Mouse (Mus musculus) embryo, embryonic 10 days (tissue): ENCODE data around the gene Ephb4.

Experiments
- DNase-seq: peaks from one replicate; pipeline ENCODE4 v3.0.0-alpha.2; 2015; ENCODE audit warnings: low spot score

Ephb4 gene

GRCm38 (mm10) chr5:137335066-137335465 lies 14.8 kb upstream of the Ephb4 start:
- no peak for DNase-seq

GRCm38 (mm10) chr5:137337190-137337589 lies 12.7 kb upstream of the Ephb4 start:
- no peak for DNase-seq

GRCm38 (mm10) chr5:137338256-137338655 lies 11.7 kb upstream of the Ephb4 start:
- DNase-seq = peak; percentile 95

GRCm38 (mm10) chr5:137338663-137339289 lies 11.1 kb upstream of the Ephb4 start:
- DNase-seq = no peak

- no peak for DNase-seq
These were observed 10.5 kb upstream of the Ephb4 start for GRCm38 (mm10) chr5:137339290-137339979.

- no peak for DNase-seq
These were observed 9.7 kb upstream of the Ephb4 start for GRCm38 (mm10) chr5:137340222-137340621.

- DNase-seq = no peak
These were observed 7.4 kb upstream of the Ephb4 start for GRCm38 (mm10) chr5:137342407-137343012.

GRCm38 (mm10) chr5:137343412-137343811 lies 6.5 kb upstream of the Ephb4 start:
- no peak for DNase-seq

GRCm38 (mm10) chr5:137343869-137344268 lies 6.0 kb upstream of the Ephb4 start:
- DNase-seq = no peak

- no peak for DNase-seq
These were observed 4.1 kb upstream of the Ephb4 start for GRCm38 (mm10) chr5:137345821-137346220.

- no peak for DNase-seq
These were observed 3.5 kb upstream of the Ephb4 start for GRCm38 (mm10) chr5:137346388-137346787.

GRCm38 (mm10) chr5:137346983-137347382 lies 2.9 kb upstream of the Ephb4 start:
- DNase-seq = no peak

GRCm38 (mm10) chr5:137347856-137348255 lies 2.1 kb upstream of the Ephb4 start:
- no peak for DNase-seq

GRCm38 (mm10) chr5:137348482-137349383 lies 1.2 kb upstream of the Ephb4 start:
- peak; percentile 72 for DNase-seq

GRCm38 (mm10) chr5:137350205-137351057 lies 522 bp downstream of the Ephb4 start:
- no peak for DNase-seq

GRCm38 (mm10) chr5:137351058-137351380 lies 1.1 kb downstream of the Ephb4 start:
- DNase-seq = no peak

GRCm38 (mm10) chr5:137351394-137351793 lies 1.5 kb downstream of the Ephb4 start:
- DNase-seq = no peak

GRCm38 (mm10) chr5:137352011-137352975 lies 2.4 kb downstream of the Ephb4 start:
- DNase-seq = no peak

- DNase-seq = no peak
These were observed 4.2 kb downstream of the Ephb4 start for GRCm38 (mm10) chr5:137354091-137354490.

- peak; percentile 63 for DNase-seq
These were observed 8.5 kb downstream of the Ephb4 start for GRCm38 (mm10) chr5:137358382-137358781.
